Comparison of ENCODE assay signal across 8 mouse cellular contexts in the genomic region with DNA sequence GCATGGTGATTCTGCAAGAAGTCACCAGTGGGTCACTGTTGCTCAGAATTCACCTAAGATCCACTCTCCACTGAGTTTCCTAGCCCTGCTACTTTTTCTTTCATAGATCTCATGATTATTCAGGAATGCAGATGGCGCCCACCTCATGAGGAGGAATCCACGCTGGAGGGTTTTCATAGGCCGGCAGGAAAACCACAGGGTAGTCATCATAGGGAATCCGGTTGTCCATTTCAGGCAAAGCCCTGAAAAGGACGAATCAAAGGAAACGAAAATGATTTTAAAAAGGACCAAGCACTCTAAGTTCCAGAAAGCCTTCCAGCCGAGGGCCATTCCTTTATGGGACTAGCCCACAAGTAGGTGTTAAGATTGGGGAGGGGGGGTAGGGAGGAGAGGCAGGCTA. TPM values are rescaled to one million over a fixed set of nuclear protein-coding genes. Genes with fewer than 3 reads are reported as not detected.
DNase-seq lines count a peak whose midpoint lies in the region; ATAC-seq and TF ChIP-seq lines count a peak whose summit lies in the region.

No protein-coding gene starts in this region.

- H3K9ac ChIP-seq in embryonic facial prominence, embryonic 15.5 days: no peak overlapping the region
- peak overlapping the region; percentile 58 for H3K9ac ChIP-seq in liver, embryonic 11.5 days (ENCODE audit: low read depth, low read length)

- H3K79me2 ChIP-seq in C2C12 (ENCODE audit: control insufficient read depth, insufficient read depth): peaks cover 50% of the 10 kb centered on the region

- H3K4me2 ChIP-seq in embryonic facial prominence, embryonic 15.5 days (replicated peaks): peak overlapping the region; percentile 75
- peak overlapping the region; percentile 72 for H3K4me2 ChIP-seq in liver, embryonic 11.5 days

- ATAC-seq in embryonic facial prominence, embryonic 15.5 days (ENCODE audit: insufficient number of reproducible peaks, low FRiP score, low TSS enrichment, low read depth): no peak
- ATAC-seq in liver, embryonic 11.5 days (replicated peaks; ENCODE audit: low FRiP score): no peak
- no peak for ATAC-seq in erythroid progenitor cell, adult 5-6 weeks (replicated peaks; ENCODE audit: low FRiP score, poor library complexity, severe bottlenecking)
- ATAC-seq in megakaryocyte-erythroid progenitor cell, adult 5-6 weeks (replicated peaks; ENCODE audit: low FRiP score, low TSS enrichment, poor library complexity, severe bottlenecking): no peak

- no peaks in the 10 kb centered on the region for H3K9me3 ChIP-seq in embryonic facial prominence, embryonic 15.5 days (replicated peaks)
- no peaks in the 10 kb centered on the region for H3K9me3 ChIP-seq in liver, embryonic 11.5 days (ENCODE audit: control insufficient read depth, low read length)

- peaks cover 17% of the 10 kb centered on the region for H3K36me3 ChIP-seq in C2C12 (ENCODE audit: control insufficient read depth, insufficient read depth)
- peaks cover 13% of the 10 kb centered on the region for H3K36me3 ChIP-seq in embryonic facial prominence, embryonic 15.5 days
- no peaks in the 10 kb centered on the region for H3K36me3 ChIP-seq in liver, embryonic 11.5 days (ENCODE audit: control insufficient read depth, insufficient read depth, low read length)

- H3K27me3 ChIP-seq in C2C12 (ENCODE audit: control insufficient read depth, insufficient read depth, insufficient read length): no peaks in the 10 kb centered on the region
- peaks cover 4% of the 10 kb centered on the region; the same call in 1 of the 2 replicates for H3K27me3 ChIP-seq in embryonic facial prominence, embryonic 15.5 days
- H3K27me3 ChIP-seq in liver, embryonic 11.5 days (replicated peaks; ENCODE audit: control insufficient read depth, insufficient read depth, low read length): peaks cover 2% of the 10 kb centered on the region; the same call in 1 of the 2 replicates

- peak; percentile 8 for DNase-seq in cerebellum, adult 9-10 months
- no peak for DNase-seq in cerebellum, adult 11-12 months
- DNase-seq in liver, embryonic 11.5 days (ENCODE audit: low spot score): no peak
- DNase-seq in kidney, postnatal 10 days: no peak

- H3K27ac ChIP-seq in embryonic facial prominence, embryonic 15.5 days (replicated peaks): no peak overlapping the region
- no peak overlapping the region for H3K27ac ChIP-seq in liver, embryonic 11.5 days (ENCODE audit: low read depth, low read length)

- no peak overlapping the region for H3ac ChIP-seq in C2C12 (ENCODE audit: control insufficient read depth, insufficient read length, low read depth)

- 25% methylated on average over 7 of the region's 7 CpGs for WGBS in embryonic facial prominence, embryonic 15.5 days
- 27% methylated on average over 7 of the region's 7 CpGs for WGBS in liver, embryonic 11.5 days

- TF ChIP-seq CTCF in C2C12 (IDR thresholded peaks at IDR 0.05; ENCODE audit: control insufficient read depth, insufficient read depth, insufficient read length): no peak

- peaks cover 40% of the 10 kb centered on the region for H3K79me3 ChIP-seq in C2C12 (ENCODE audit: low read depth)

- H3K4me3 ChIP-seq in C2C12 (ENCODE audit: insufficient read depth, poor library complexity, severe bottlenecking): peak overlapping the region; percentile 60
- H3K4me3 ChIP-seq in embryonic facial prominence, embryonic 15.5 days (replicated peaks): peak overlapping the region; percentile 58
- H3K4me3 ChIP-seq in liver, embryonic 11.5 days (ENCODE audit: low read depth, low read length): peak overlapping the region; percentile 80

- no peaks in the 10 kb centered on the region for H3K4me1 ChIP-seq in embryonic facial prominence, embryonic 15.5 days
- H3K4me1 ChIP-seq in liver, embryonic 11.5 days (replicated peaks; ENCODE audit: control insufficient read depth, insufficient read depth, low read length): no peaks in the 10 kb centered on the region

TF ChIP-seq in C2C12, 6 proteins besides CTCF, POLR2A, EP300 and RAD21:
- no peak for TF ChIP-seq FOSL1 (IDR thresholded peaks at IDR 0.05; ENCODE audit: insufficient read depth, low read length, poor library complexity, severe bottlenecking)
- TF ChIP-seq MYOD1 (IDR thresholded peaks at IDR 0.05; ENCODE audit: control insufficient read depth, insufficient read length, low read depth): no peak
- TF ChIP-seq MYOG (IDR thresholded peaks at IDR 0.05; ENCODE audit: control insufficient read depth, extremely low read depth, insufficient read length): no peak
- TF ChIP-seq CEBPB (IDR thresholded peaks at IDR 0.05; ENCODE audit: low read depth): no peak
- no peak for TF ChIP-seq USF1 (IDR thresholded peaks at IDR 0.05; ENCODE audit: low read depth)
- TF ChIP-seq MAX (IDR thresholded peaks at IDR 0.05): no peak

RNA-seq across cellular contexts. Expression of gene Kif4, which starts 0.4 kb away (rescaled TPM):
- 14.2 TPM for polyA plus RNA-seq in C2C12 (2012; fragmentation: generic; extraction: Trizol)
- 19.6 and 21.2 TPM in 2 replicates for polyA plus RNA-seq in embryonic facial prominence, embryonic 15.5 days (2015; fragmentation: Nextera tagmentation; extraction: Ambion mirVana)
- polyA plus RNA-seq in liver, embryonic 11.5 days (2014; fragmentation: Nextera tagmentation; extraction: Ambion mirVana): 33.5 and 35.6 TPM in 2 replicates
- total RNA-seq in erythroid progenitor cell, adult 5-6 weeks (2015; ENCODE audit: low replicate concordance): 137 and 151 TPM in 2 replicates
- 205 and 247 TPM in 2 replicates for total RNA-seq in erythroid progenitor cell, adult 5-6 weeks (2017; ENCODE audit: low replicate concordance)
- 33.9 and 41.5 TPM in 2 replicates for total RNA-seq in megakaryocyte-erythroid progenitor cell, adult 5-6 weeks (2014; fragmentation: Nextera tagmentation)
- 37.2 and 48.0 TPM in 2 replicates for total RNA-seq in megakaryocyte-erythroid progenitor cell, adult 5-6 weeks (2017)

RNA-seq across cellular contexts. Expression of gene Pdzd11, which starts 1.2 kb away (rescaled TPM):
- 78.1 TPM for polyA plus RNA-seq in C2C12 (2012; fragmentation: generic; extraction: Trizol)
- 106 and 116 TPM in 2 replicates for polyA plus RNA-seq in embryonic facial prominence, embryonic 15.5 days (2015; fragmentation: Nextera tagmentation; extraction: Ambion mirVana)
- polyA plus RNA-seq in liver, embryonic 11.5 days (2014; fragmentation: Nextera tagmentation; extraction: Ambion mirVana): 88.5 and 97.0 TPM in 2 replicates
- total RNA-seq in erythroid progenitor cell, adult 5-6 weeks (2015; ENCODE audit: low replicate concordance): 84.3 and 91.5 TPM in 2 replicates
- 49.3 and 52.7 TPM in 2 replicates for total RNA-seq in erythroid progenitor cell, adult 5-6 weeks (2017; ENCODE audit: low replicate concordance)
- 40.0 and 45.2 TPM in 2 replicates for total RNA-seq in megakaryocyte-erythroid progenitor cell, adult 5-6 weeks (2014; fragmentation: Nextera tagmentation)
- 20.3 and 35.4 TPM in 2 replicates for total RNA-seq in megakaryocyte-erythroid progenitor cell, adult 5-6 weeks (2017)

RNA-seq across cellular contexts. Expression of gene Arr3, which starts 19.8 kb away (rescaled TPM):
- polyA plus RNA-seq in C2C12 (2012; fragmentation: generic; extraction: Trizol): not detected
- not detected in 2 replicates for polyA plus RNA-seq in embryonic facial prominence, embryonic 15.5 days (2015; fragmentation: Nextera tagmentation; extraction: Ambion mirVana)
- polyA plus RNA-seq in liver, embryonic 11.5 days (2014; fragmentation: Nextera tagmentation; extraction: Ambion mirVana): not detected in 2 replicates
- not detected in 2 replicates for total RNA-seq in erythroid progenitor cell, adult 5-6 weeks (2015; ENCODE audit: low replicate concordance)
- not detected in 2 replicates for total RNA-seq in erythroid progenitor cell, adult 5-6 weeks (2017; ENCODE audit: low replicate concordance)
- total RNA-seq in megakaryocyte-erythroid progenitor cell, adult 5-6 weeks (2014; fragmentation: Nextera tagmentation): not detected in 2 replicates
- not detected in 2 replicates for total RNA-seq in megakaryocyte-erythroid progenitor cell, adult 5-6 weeks (2017)

RNA-seq across cellular contexts. Expression of gene P2ry4, which starts 30.5 kb away (rescaled TPM):
- polyA plus RNA-seq in C2C12 (2012; fragmentation: generic; extraction: Trizol): not detected
- polyA plus RNA-seq in embryonic facial prominence, embryonic 15.5 days (2015; fragmentation: Nextera tagmentation; extraction: Ambion mirVana): 1.2 TPM in 2 replicates
- 0.06 TPM in 1 of 2 replicates, not detected in the other for polyA plus RNA-seq in liver, embryonic 11.5 days (2014; fragmentation: Nextera tagmentation; extraction: Ambion mirVana)
- total RNA-seq in erythroid progenitor cell, adult 5-6 weeks (2015; ENCODE audit: low replicate concordance): not detected in 2 replicates
- total RNA-seq in erythroid progenitor cell, adult 5-6 weeks (2017; ENCODE audit: low replicate concordance): not detected in 2 replicates
- not detected in 2 replicates for total RNA-seq in megakaryocyte-erythroid progenitor cell, adult 5-6 weeks (2014; fragmentation: Nextera tagmentation)
- total RNA-seq in megakaryocyte-erythroid progenitor cell, adult 5-6 weeks (2017): not detected in 2 replicates

RNA-seq across cellular contexts. Expression of gene Awat1, which starts 53.1 kb away (rescaled TPM):
- not detected for polyA plus RNA-seq in C2C12 (2012; fragmentation: generic; extraction: Trizol)
- 0.51 TPM in 1 of 2 replicates, not detected in the other for polyA plus RNA-seq in embryonic facial prominence, embryonic 15.5 days (2015; fragmentation: Nextera tagmentation; extraction: Ambion mirVana)
- polyA plus RNA-seq in liver, embryonic 11.5 days (2014; fragmentation: Nextera tagmentation; extraction: Ambion mirVana): not detected in 2 replicates
- total RNA-seq in erythroid progenitor cell, adult 5-6 weeks (2015; ENCODE audit: low replicate concordance): not detected in 2 replicates
- total RNA-seq in erythroid progenitor cell, adult 5-6 weeks (2017; ENCODE audit: low replicate concordance): 0.64 TPM in 1 of 2 replicates, not detected in the other
- total RNA-seq in megakaryocyte-erythroid progenitor cell, adult 5-6 weeks (2014; fragmentation: Nextera tagmentation): not detected in 2 replicates
- not detected in 2 replicates for total RNA-seq in megakaryocyte-erythroid progenitor cell, adult 5-6 weeks (2017)
